Mouse (Mus musculus) forebrain, embryonic 11.5 days (tissue): ENCODE measurements at regions not wholly inside any gene's neighbourhood (a gene's known extent, or its start where the extent isn't known, plus 50 kb on each side); places are given as distances from the start of the nearest gene placed in this dataset.
A peak's percentile ranks its signal among the peaks of the same experiment; 100 is the strongest.

Experiments
- ATAC-seq: fragments of 200-750 bp; cut with Nextera tagmentation; replicated peaks from 2 replicates; pipeline ENCODE4 v1.8.0; 2017; ENCODE audit warnings: moderate TSS enrichment; ENCODE audit not compliant: low FRiP score
- DNase-seq: peaks from one replicate; pipeline ENCODE4 v3.0.0-alpha.2; 2017; ENCODE audit warnings: low spot score
- H3K27ac ChIP-seq: fragments of 300-500 bp; sonication (generic); 2 replicates; pipeline ENCODE4 v1.5.1; 2014; ENCODE audit warnings: low read depth, low read length
- H3K27me3 ChIP-seq: fragments of 300-500 bp; sonication (generic); 2 replicates; pipeline ENCODE4 v1.6.1; 2014; ENCODE audit warnings: mild to moderate bottlenecking, low read length, mixed read lengths; ENCODE audit not compliant: control insufficient read depth, insufficient read depth
- H3K36me3 ChIP-seq: fragments of 300-500 bp; sonication (generic); 2 replicates; pipeline ENCODE4 v1.6.1; 2014; ENCODE audit warnings: mild to moderate bottlenecking, low read length, moderate library complexity, mixed read lengths; ENCODE audit not compliant: control insufficient read depth, insufficient read depth
- H3K4me1 ChIP-seq: fragments of 300-500 bp; sonication (generic); replicated peaks from 2 replicates; pipeline ENCODE4 v1.6.1; 2014; ENCODE audit warnings: low read length, mixed read lengths; ENCODE audit not compliant: control insufficient read depth, insufficient read depth
- H3K4me2 ChIP-seq: fragments of 300-500 bp; sonication (generic); 2 replicates; pipeline ENCODE4 v1.6.1; 2014; ENCODE audit warnings: low read depth, mild to moderate bottlenecking, low read length, moderate library complexity, mixed read lengths; ENCODE audit not compliant: severe bottlenecking
- H3K4me3 ChIP-seq: fragments of 300-500 bp; sonication (generic); 2 replicates; pipeline ENCODE4 v1.5.1; 2014; ENCODE audit warnings: low read depth, low read length
- H3K9ac ChIP-seq: fragments of 300-500 bp; sonication (generic); 2 replicates; pipeline ENCODE4 v1.6.1; 2014; ENCODE audit warnings: low read length
- H3K9me3 ChIP-seq: fragments of 300-500 bp; sonication (generic); 2 replicates; pipeline ENCODE4 v1.6.1; 2016; ENCODE audit warnings: low read length, mixed read lengths; ENCODE audit not compliant: control insufficient read depth
- WGBS: fragments of 180-500 bp; shearing (Covaris S2); extraction: QIAGEN DNeasy Blood & Tissue Kit; methylation state at CpG from one replicate; pipeline ENCODE4 v1.1.7; 2014; 5-methylcytosine and 5-hydroxymethylcytosine counted together

- H3K36me3 ChIP-seq = no peaks in the 10 kb centered on the region
- ATAC-seq (no peak), DNase-seq (no peak)
- no peak overlapping the region for H3K9ac ChIP-seq
- H3K4me1 ChIP-seq = no peaks in the 10 kb centered on the region
- no peak overlapping the region for H3K4me2 ChIP-seq
- no peaks in the 10 kb centered on the region for H3K27me3 ChIP-seq
- no peaks in the 10 kb centered on the region for H3K9me3 ChIP-seq
- no peak overlapping the region for H3K4me3 ChIP-seq
- no peak overlapping the region for H3K27ac ChIP-seq
- WGBS = 80% methylated on average over 5 of the region's 5 CpGs
These were observed 168.3 kb downstream of the Gpat3 start for GRCm38 (mm10) chr5:101013844-101014243.

DNA sequence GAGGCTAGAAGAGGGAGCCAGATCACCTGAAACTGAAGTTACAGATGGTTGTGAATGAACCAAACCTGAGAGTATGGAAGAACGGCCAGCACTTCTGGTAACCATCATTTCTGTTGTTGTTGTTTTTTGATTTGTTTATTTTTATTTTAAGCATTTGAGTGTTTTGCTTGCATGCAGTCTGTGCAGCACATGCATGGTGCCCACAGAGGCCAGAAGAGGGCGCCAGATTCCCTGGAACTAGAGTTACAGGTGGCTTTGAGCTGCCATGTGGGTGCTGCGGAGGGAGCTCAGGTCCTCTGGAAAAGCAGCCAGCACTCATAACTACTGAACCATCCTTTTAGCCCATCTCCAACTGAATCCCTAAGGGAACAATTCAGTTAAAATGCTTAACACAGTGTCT lies 159.7 kb downstream of the Gpat3 start:
- no peak for ATAC-seq
- no peak overlapping the region for H3K9ac ChIP-seq

GRCm38 (mm10) chr5:101000436-101000835 lies 154.9 kb downstream of the Gpat3 start:
- ATAC-seq = no peak
- no peaks in the 10 kb centered on the region for H3K4me1 ChIP-seq
- no peak overlapping the region for H3K4me3 ChIP-seq
- H3K9ac ChIP-seq = no peak overlapping the region
- no peak overlapping the region for H3K27ac ChIP-seq
- 91% methylated on average over 6 of the region's 6 CpGs for WGBS
- no peaks in the 10 kb centered on the region for H3K9me3 ChIP-seq
- no peak for DNase-seq
- no peaks in the 10 kb centered on the region for H3K36me3 ChIP-seq
- H3K4me2 ChIP-seq = no peak overlapping the region
- no peaks in the 10 kb centered on the region for H3K27me3 ChIP-seq

More for the DNA sequence above, 159.7 kb downstream of the Gpat3 start:
- DNase-seq = no peak
- no peak overlapping the region for H3K4me2 ChIP-seq
- no peaks in the 10 kb centered on the region for H3K4me1 ChIP-seq
- 67% methylated on average over 3 of the region's 3 CpGs for WGBS
- no peaks in the 10 kb centered on the region for H3K36me3 ChIP-seq
- no peaks in the 10 kb centered on the region for H3K27me3 ChIP-seq
- no peaks in the 10 kb centered on the region for H3K9me3 ChIP-seq
- no peak overlapping the region for H3K27ac ChIP-seq
- H3K4me3 ChIP-seq = no peak overlapping the region

DNA sequence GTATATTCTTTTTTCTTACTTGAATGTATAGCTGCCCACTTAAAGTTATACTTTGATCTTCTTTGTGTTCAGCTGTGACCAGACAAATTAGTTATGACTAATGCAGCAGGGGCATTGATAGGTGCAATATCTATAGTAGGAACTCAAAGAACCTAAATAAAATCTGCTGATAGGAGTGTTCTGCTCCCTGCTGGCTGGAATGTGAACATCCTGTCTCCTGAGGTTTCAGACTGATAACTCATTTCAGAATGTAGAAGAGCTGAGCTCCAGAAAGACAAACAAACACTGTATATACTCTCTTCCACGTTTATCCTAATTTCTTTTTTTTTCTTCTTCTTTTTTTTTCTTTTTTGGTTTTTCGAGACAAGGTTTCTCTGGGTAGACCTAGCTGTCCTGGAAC lies 146.9 kb downstream of the Gpat3 start:
- H3K27ac ChIP-seq = no peak overlapping the region
- H3K4me2 ChIP-seq = no peak overlapping the region
- no peaks in the 10 kb centered on the region for H3K4me1 ChIP-seq
- DNase-seq (no peak), ATAC-seq (no peak)
- WGBS = 76% methylated on average over 2 of the region's 2 CpGs
- H3K36me3 ChIP-seq = no peaks in the 10 kb centered on the region
- no peak overlapping the region for H3K4me3 ChIP-seq
- no peaks in the 10 kb centered on the region for H3K27me3 ChIP-seq
- no peaks in the 10 kb centered on the region for H3K9me3 ChIP-seq
- no peak overlapping the region for H3K9ac ChIP-seq

DNA sequence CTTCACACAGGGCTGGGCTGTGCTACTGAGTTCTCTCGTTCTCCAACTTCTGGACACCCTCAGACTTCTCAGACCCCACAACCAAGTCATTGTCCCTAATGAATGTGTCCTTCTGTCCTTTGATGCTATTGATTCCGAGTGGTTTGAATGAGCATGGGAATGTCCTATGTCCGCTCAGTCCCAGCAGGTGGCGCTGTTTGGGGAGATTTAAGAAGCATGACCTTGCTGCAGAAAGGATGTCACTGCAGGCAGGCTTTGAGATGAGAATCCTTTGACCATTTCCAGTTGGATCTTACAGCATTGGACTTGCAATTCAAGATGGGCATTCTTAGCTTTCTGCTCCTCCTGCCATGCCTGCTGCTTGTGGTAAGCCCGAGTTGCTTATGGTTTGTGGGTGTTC lies 146.1 kb downstream of the Gpat3 start:
- H3K36me3 ChIP-seq = no peaks in the 10 kb centered on the region
- no peaks in the 10 kb centered on the region for H3K27me3 ChIP-seq
- no peaks in the 10 kb centered on the region for H3K9me3 ChIP-seq
- DNase-seq = peak; percentile 79
- no peak overlapping the region for H3K4me3 ChIP-seq
- ATAC-seq = no peak
- H3K27ac ChIP-seq = no peak overlapping the region
- no peak overlapping the region for H3K9ac ChIP-seq
- H3K4me1 ChIP-seq = no peaks in the 10 kb centered on the region
- no peak overlapping the region for H3K4me2 ChIP-seq
- WGBS = 17% methylated on average over 5 of the region's 5 CpGs

GRCm38 (mm10) chr5:100982573-100982936 lies 137.0 kb downstream of the Gpat3 start:
- Histone ChIP-seq H3K9ac (no peak overlapping the region), H3K4me3 (no peak overlapping the region), H3K4me2 (no peak overlapping the region), H3K36me3 (no peaks in the 10 kb centered on the region), H3K27ac (no peak overlapping the region), H3K27me3 (no peaks in the 10 kb centered on the region), H3K4me1 (no peaks in the 10 kb centered on the region), H3K9me3 (no peaks in the 10 kb centered on the region)
- DNase-seq (no peak), ATAC-seq (0 out of 2 replicates have a peak, but pooled peaks have one; percentile 49)
- 56% methylated on average over 10 of the region's 10 CpGs for WGBS

DNA sequence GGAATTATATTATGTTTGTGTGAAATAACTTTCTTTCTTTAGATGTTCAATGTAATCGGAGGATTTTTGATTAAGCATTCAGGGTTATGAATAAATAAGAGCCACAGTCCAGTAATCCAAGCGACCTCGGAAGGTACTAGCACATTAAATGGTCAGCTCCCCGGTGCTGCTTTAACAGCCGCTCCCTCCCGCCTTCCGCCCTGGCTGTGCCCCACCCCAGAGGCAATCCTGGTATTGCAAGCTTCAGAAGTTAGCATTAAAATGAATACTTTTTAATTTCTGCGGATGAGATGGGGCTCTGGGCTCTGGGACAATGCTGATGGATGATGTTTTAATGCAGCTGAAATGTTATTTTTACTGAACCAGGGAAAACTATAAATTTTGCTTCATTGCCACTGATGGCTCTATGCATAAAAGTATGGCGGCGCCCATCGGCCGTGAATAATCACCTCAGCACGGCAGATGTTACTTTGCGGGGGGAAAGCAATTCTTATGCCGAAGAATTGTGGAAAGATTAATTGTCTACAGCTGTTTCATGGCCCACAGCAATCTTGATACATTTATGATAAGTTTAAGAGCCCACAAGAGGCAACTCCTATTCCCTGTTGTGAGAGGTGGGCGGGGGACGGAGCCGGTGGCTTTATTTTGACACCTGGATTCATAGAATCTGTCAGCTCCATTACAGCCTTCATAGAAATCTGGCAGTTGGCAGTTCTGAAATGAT lies 136.5 kb downstream of the Gpat3 start:
- no peaks in the 10 kb centered on the region for H3K9me3 ChIP-seq
- no peak overlapping the region for H3K27ac ChIP-seq
- H3K4me2 ChIP-seq = no peak overlapping the region
- H3K4me1 ChIP-seq = no peaks in the 10 kb centered on the region
- ATAC-seq (no peak), DNase-seq (no peak)
- 75% methylated on average over 18 of the region's 18 CpGs for whole genome bisulfite sequencing
- no peaks in the 10 kb centered on the region for H3K27me3 ChIP-seq
- H3K36me3 ChIP-seq = no peaks in the 10 kb centered on the region
- H3K4me3 ChIP-seq = no peak overlapping the region
- H3K9ac ChIP-seq = no peak overlapping the region

DNA sequence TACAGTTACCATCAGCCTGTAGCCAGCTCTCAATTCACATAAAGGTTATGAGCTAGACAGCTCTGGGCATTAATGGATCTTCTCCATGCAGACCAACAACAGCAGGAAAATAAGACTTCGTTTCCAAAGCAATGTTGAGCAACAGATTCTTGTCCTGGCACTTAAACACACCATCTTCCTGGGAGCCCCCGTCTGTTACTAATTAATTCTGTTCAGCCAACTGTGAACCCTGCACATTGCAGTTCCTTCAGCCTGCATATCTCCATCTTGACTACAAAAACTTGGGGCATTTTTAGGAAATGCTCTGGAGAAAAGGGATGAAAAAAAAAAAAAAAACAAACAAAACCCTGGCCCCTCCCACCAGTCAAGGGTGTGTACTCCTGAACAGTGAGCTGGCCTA lies 131.2 kb downstream of the Gpat3 start:
- Histone ChIP-seq H3K4me1 (no peaks in the 10 kb centered on the region), H3K27ac (no peak overlapping the region), H3K27me3 (no peaks in the 10 kb centered on the region), H3K4me3 (no peak overlapping the region), H3K9ac (no peak overlapping the region), H3K36me3 (no peaks in the 10 kb centered on the region), H3K9me3 (no peaks in the 10 kb centered on the region), H3K4me2 (no peak overlapping the region)
- ATAC-seq (no peak), DNase-seq (no peak)
- 35% methylated on average over 2 of the region's 2 CpGs for WGBS

DNA sequence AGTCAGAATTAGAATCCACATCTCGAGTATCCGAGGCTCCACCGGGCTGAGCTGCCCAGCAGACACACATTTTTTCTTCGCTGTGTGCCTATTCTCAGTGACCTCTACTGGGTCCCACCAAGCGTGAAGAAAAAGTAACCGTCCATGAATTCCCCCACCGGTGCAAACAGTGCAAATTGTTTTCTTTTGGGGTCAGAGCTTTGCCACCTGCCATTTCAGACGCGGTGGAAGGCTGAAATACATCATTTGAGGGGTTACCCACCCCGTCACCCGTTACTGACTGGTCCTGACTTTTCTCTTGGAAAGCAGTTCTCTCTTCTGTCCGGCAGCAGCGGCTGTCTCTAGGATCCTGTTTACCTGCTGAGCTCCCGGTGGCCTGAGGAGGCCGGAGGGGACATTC lies 105.7 kb downstream of the Gpat3 start:
- ATAC-seq (no peak), DNase-seq (no peak)
- Histone ChIP-seq H3K27me3 (no peaks in the 10 kb centered on the region), H3K27ac (no peak overlapping the region), H3K4me3 (no peak overlapping the region), H3K36me3 (no peaks in the 10 kb centered on the region), H3K4me2 (no peak overlapping the region), H3K4me1 (no peaks in the 10 kb centered on the region), H3K9me3 (no peaks in the 10 kb centered on the region), H3K9ac (no peak overlapping the region)
- WGBS = 48% methylated on average over 15 of the region's 15 CpGs
